8 mouse cellular contexts compared by ENCODE assay signal in genomic region chr8:4214006-4214980, GRCm38 (mm10). TPM values are rescaled to one million over a fixed set of nuclear protein-coding genes. Genes with fewer than 3 reads are reported as not detected.
DNase-seq lines count a peak whose midpoint lies in the region; ATAC-seq and TF ChIP-seq lines count a peak whose summit lies in the region.

No protein-coding gene starts in this region.

- H3K27ac ChIP-seq in layer of hippocampus, adult 2 months: no peak overlapping the region
- H3K27ac ChIP-seq in heart, embryonic 16.5 days (ENCODE audit: low read length): no peak overlapping the region
- peak overlapping the region; percentile 1; the same call in 1 of the 2 replicates for H3K27ac ChIP-seq in spleen, adult 2 months (ENCODE audit: insufficient read depth, low read length)

- peaks cover 27% of the 10 kb centered on the region for H3K4me1 ChIP-seq in heart, embryonic 16.5 days (ENCODE audit: control insufficient read depth, insufficient read depth, low read length)
- peaks cover 14% of the 10 kb centered on the region for H3K4me1 ChIP-seq in spleen, adult 2 months (ENCODE audit: control insufficient read depth, insufficient read depth, insufficient read length)

- no peaks in the 10 kb centered on the region; the same call in 1 of the 2 replicates for H3K9me3 ChIP-seq in heart, embryonic 16.5 days (replicated peaks; ENCODE audit: control insufficient read depth, low read length)

- TF ChIP-seq CTCF in layer of hippocampus, adult 2 months (conservative IDR thresholded peaks at IDR 0.05): no peak
- TF ChIP-seq CTCF in spleen, adult 2 months (IDR thresholded peaks at IDR 0.05; ENCODE audit: extremely low read depth, insufficient read depth, insufficient read length, insufficient replicate concordance): no peak

- 3% methylated on average over 33 of the region's 33 CpGs for WGBS in heart, embryonic 16.5 days
- WGBS in spleen, adult 2 months: 4% methylated on average over 33 of the region's 33 CpGs

- peak overlapping the region; percentile 76 for H3K4me2 ChIP-seq in heart, embryonic 16.5 days (ENCODE audit: low read depth, low read length)

- peak overlapping the region; percentile 43; the same call in 1 of the 2 replicates for H3K4me3 ChIP-seq in layer of hippocampus, adult 2 months
- H3K4me3 ChIP-seq in heart, embryonic 16.5 days (ENCODE audit: low read length): peak overlapping the region; percentile 41
- peak overlapping the region; percentile 45 for H3K4me3 ChIP-seq in spleen, adult 2 months (ENCODE audit: extremely low read depth, insufficient read depth, insufficient read length)

- DNase-seq in layer of hippocampus, adult 2 months (ENCODE audit: low spot score in 2 of 2): no peak
- no peak for DNase-seq in layer of hippocampus, postnatal 10 days (ENCODE audit: low spot score in 2 of 2)
- peak; percentile 72 for DNase-seq in embryo, embryonic 10.5 days (ENCODE audit: low spot score)
- DNase-seq in kidney, postnatal 25 days: peak; percentile 45 to 65
- DNase-seq in spleen, adult 2 months (ENCODE audit: low read depth in 1 of 2, low spot score in 2 of 2): peak; percentile 18 to 49
- DNase-seq in layer of hippocampus, postnatal 25 days (ENCODE audit: extremely low spot score in 1 of 2, low spot score in 1 of 2): no peak

- H3K27me3 ChIP-seq in heart, embryonic 16.5 days (ENCODE audit: control insufficient read depth, insufficient read depth, low read length): peaks cover 51% of the 10 kb centered on the region
- peaks cover 13% of the 10 kb centered on the region for H3K27me3 ChIP-seq in spleen, adult 2 months (ENCODE audit: control insufficient read depth, insufficient read depth, low read length)

- no peaks in the 10 kb centered on the region; the same call in 1 of the 2 replicates for H3K36me3 ChIP-seq in heart, embryonic 16.5 days (ENCODE audit: control insufficient read depth, insufficient read depth)
- H3K36me3 ChIP-seq in spleen, adult 2 months (ENCODE audit: control insufficient read depth, insufficient read depth, low read length): no peaks in the 10 kb centered on the region

- 0 out of 2 replicates have a peak overlapping the region, but pooled peaks have one; percentile 20 for H3K9ac ChIP-seq in heart, embryonic 16.5 days (ENCODE audit: low read length)

- no peak for TF ChIP-seq POLR2A in spleen, adult 2 months (IDR thresholded peaks at IDR 0.05; ENCODE audit: low read depth, low read length)

- ATAC-seq in heart, embryonic 16.5 days (replicated peaks; ENCODE audit: extremely low read depth, insufficient read depth, low FRiP score): peak; percentile 12; the same call in 1 of the 2 replicates
- ATAC-seq in megakaryocyte, adult 5-6 weeks (ENCODE audit: poor library complexity, severe bottlenecking): peak; percentile 83

RNA-seq across cellular contexts. Expression of gene Prr36, which starts 3.0 kb away (rescaled TPM):
- total RNA-seq in layer of hippocampus, adult 2 months (2021): 10 to 100 TPM; 46.0 to 47.4 TPM
- 10 to 100 TPM; 57.1 to 59.4 TPM for total RNA-seq in layer of hippocampus, postnatal 10 days (2021)
- 0.25 and 0.80 TPM in 2 replicates for polyA plus RNA-seq in heart, embryonic 16.5 days (2015; fragmentation: Nextera tagmentation; extraction: Ambion mirVana)
- total RNA-seq in megakaryocyte, adult 5-6 weeks (2015): 0.09 and 0.14 TPM in 2 replicates
- total RNA-seq in megakaryocyte, adult 5-6 weeks (2017): not detected in 2 replicates
- 0.14 and 0.16 TPM in 2 replicates for polyA plus RNA-seq in spleen, adult 2 months (2012; rRNA removed)
- total RNA-seq in layer of hippocampus, postnatal 25 days (2021): 10 to 100 TPM; 39.0 to 54.3 TPM

RNA-seq across cellular contexts. Expression of gene Lrrc8e, which starts 12.3 kb away (rescaled TPM):
- not detected for total RNA-seq in layer of hippocampus, adult 2 months (2021)
- total RNA-seq in layer of hippocampus, postnatal 10 days (2021): not detected
- polyA plus RNA-seq in heart, embryonic 16.5 days (2015; fragmentation: Nextera tagmentation; extraction: Ambion mirVana): 0.39 and 0.54 TPM in 2 replicates
- not detected in 2 replicates for total RNA-seq in megakaryocyte, adult 5-6 weeks (2015)
- total RNA-seq in megakaryocyte, adult 5-6 weeks (2017): not detected in 2 replicates
- polyA plus RNA-seq in spleen, adult 2 months (2012; rRNA removed): 0.02 and 0.06 TPM in 2 replicates
- total RNA-seq in layer of hippocampus, postnatal 25 days (2021): not detected

RNA-seq across cellular contexts. Expression of gene Map2k7, which starts 24.2 kb away (rescaled TPM):
- 100 to 1,000 TPM in 1 of 2 experiments, 10 to 100 TPM in 1; 98.4 to 106 TPM for total RNA-seq in layer of hippocampus, adult 2 months (2021)
- 10 to 100 TPM; 66.4 to 69.8 TPM for total RNA-seq in layer of hippocampus, postnatal 10 days (2021)
- polyA plus RNA-seq in heart, embryonic 16.5 days (2015; fragmentation: Nextera tagmentation; extraction: Ambion mirVana): 20.8 and 25.0 TPM in 2 replicates
- 24.6 and 32.4 TPM in 2 replicates for total RNA-seq in megakaryocyte, adult 5-6 weeks (2015)
- total RNA-seq in megakaryocyte, adult 5-6 weeks (2017): 27.1 and 32.4 TPM in 2 replicates
- 24.9 and 28.7 TPM in 2 replicates for polyA plus RNA-seq in spleen, adult 2 months (2012; rRNA removed)
- 10 to 100 TPM; 90.6 to 96.3 TPM for total RNA-seq in layer of hippocampus, postnatal 25 days (2021)

RNA-seq across cellular contexts. Expression of gene Gm49320, which starts 24.4 kb away (rescaled TPM):
- 1 to 10 TPM; 1.1 to 2.4 TPM for total RNA-seq in layer of hippocampus, adult 2 months (2021)
- total RNA-seq in layer of hippocampus, postnatal 10 days (2021): under 1 TPM in 1 of 2 experiments, not detected in 1; 0.73 TPM
- polyA plus RNA-seq in heart, embryonic 16.5 days (2015; fragmentation: Nextera tagmentation; extraction: Ambion mirVana): 0.42 and 0.81 TPM in 2 replicates
- total RNA-seq in megakaryocyte, adult 5-6 weeks (2015): not detected in 2 replicates
- 0.12 TPM in 1 of 2 replicates, not detected in the other for total RNA-seq in megakaryocyte, adult 5-6 weeks (2017)
- 0.63 and 1.2 TPM in 2 replicates for polyA plus RNA-seq in spleen, adult 2 months (2012; rRNA removed)
- 1 to 10 TPM; 2.4 to 2.5 TPM for total RNA-seq in layer of hippocampus, postnatal 25 days (2021)

RNA-seq across cellular contexts. Expression of gene Tgfbr3l, which starts 33.7 kb away (rescaled TPM):
- 10 to 100 TPM; 18.0 to 20.3 TPM for total RNA-seq in layer of hippocampus, adult 2 months (2021)
- total RNA-seq in layer of hippocampus, postnatal 10 days (2021): 1 to 10 TPM; 8.3 to 9.8 TPM
- polyA plus RNA-seq in heart, embryonic 16.5 days (2015; fragmentation: Nextera tagmentation; extraction: Ambion mirVana): 3.0 and 3.6 TPM in 2 replicates
- 1.5 and 2.1 TPM in 2 replicates for total RNA-seq in megakaryocyte, adult 5-6 weeks (2015)
- total RNA-seq in megakaryocyte, adult 5-6 weeks (2017): 0.44 and 2.5 TPM in 2 replicates
- 13.9 and 25.2 TPM in 2 replicates for polyA plus RNA-seq in spleen, adult 2 months (2012; rRNA removed)
- total RNA-seq in layer of hippocampus, postnatal 25 days (2021): 10 to 100 TPM in 1 of 2 experiments, 1 to 10 TPM in 1; 7.9 to 12.8 TPM

Comparison
In these comparisons a context has a peak if more than half of its experiments do, and no peak if none do; other contexts are left out.
1. DNase-seq: peak in embryo, embryonic 10.5 days (single experiment), kidney, postnatal 25 days (2 of 2) and spleen, adult 2 months (2 of 2); none in layer of hippocampus, adult 2 months (0 of 2), layer of hippocampus, postnatal 10 days (0 of 2) and layer of hippocampus, postnatal 25 days (0 of 2).
2. RNA of gene Prr36, which starts 3.0 kb away (total RNA-seq): 57.1 to 59.4 TPM in layer of hippocampus, postnatal 10 days, 39.0 to 54.3 TPM in layer of hippocampus, postnatal 25 days and 46.0 to 47.4 TPM in layer of hippocampus, adult 2 months; 0.09 to 0.14 TPM in megakaryocyte, adult 5-6 weeks; every median in the first group is over 10 times any median in the second.
3. Peak in every context shown above with its lines, with median percentiles within 50 percentile points of each other: H3K4me3 ChIP-seq.